Mouse (Mus musculus) forebrain, embryonic 11.5 days (tissue): ENCODE data around the gene Rnf166. TPM values are rescaled to one million over a fixed set of nuclear protein-coding genes. Genes with fewer than 3 reads are reported as not detected.

Source experiments
- ATAC-seq: fragments of 200-750 bp; cut with Nextera tagmentation; replicated peaks from 2 replicates; pipeline ENCODE4 v1.8.0; 2017; ENCODE audit warnings: moderate TSS enrichment; ENCODE audit not compliant: low FRiP score
- DNase-seq: peaks from one replicate; pipeline ENCODE4 v3.0.0-alpha.2; 2017; ENCODE audit warnings: low spot score
- H3K27ac ChIP-seq: fragments of 300-500 bp; sonication (generic); 2 replicates; pipeline ENCODE4 v1.5.1; 2014; ENCODE audit warnings: low read depth, low read length
- H3K27me3 ChIP-seq: fragments of 300-500 bp; sonication (generic); 2 replicates; pipeline ENCODE4 v1.6.1; 2014; ENCODE audit warnings: mild to moderate bottlenecking, low read length, mixed read lengths; ENCODE audit not compliant: control insufficient read depth, insufficient read depth
- H3K36me3 ChIP-seq: fragments of 300-500 bp; sonication (generic); 2 replicates; pipeline ENCODE4 v1.6.1; 2014; ENCODE audit warnings: mild to moderate bottlenecking, low read length, moderate library complexity, mixed read lengths; ENCODE audit not compliant: control insufficient read depth, insufficient read depth
- H3K4me1 ChIP-seq: fragments of 300-500 bp; sonication (generic); replicated peaks from 2 replicates; pipeline ENCODE4 v1.6.1; 2014; ENCODE audit warnings: low read length, mixed read lengths; ENCODE audit not compliant: control insufficient read depth, insufficient read depth
- H3K4me2 ChIP-seq: fragments of 300-500 bp; sonication (generic); 2 replicates; pipeline ENCODE4 v1.6.1; 2014; ENCODE audit warnings: low read depth, mild to moderate bottlenecking, low read length, moderate library complexity, mixed read lengths; ENCODE audit not compliant: severe bottlenecking
- H3K4me3 ChIP-seq: fragments of 300-500 bp; sonication (generic); 2 replicates; pipeline ENCODE4 v1.5.1; 2014; ENCODE audit warnings: low read depth, low read length
- H3K9ac ChIP-seq: fragments of 300-500 bp; sonication (generic); 2 replicates; pipeline ENCODE4 v1.6.1; 2014; ENCODE audit warnings: low read length
- H3K9me3 ChIP-seq: fragments of 300-500 bp; sonication (generic); 2 replicates; pipeline ENCODE4 v1.6.1; 2016; ENCODE audit warnings: low read length, mixed read lengths; ENCODE audit not compliant: control insufficient read depth
- WGBS: fragments of 180-500 bp; shearing (Covaris S2); extraction: QIAGEN DNeasy Blood & Tissue Kit; methylation state at CpG from one replicate; pipeline ENCODE4 v1.1.7; 2014; 5-methylcytosine and 5-hydroxymethylcytosine counted together
- polyA plus RNA-seq: library from polyadenylated mRNA; unstranded; fragments of >200 nt; fragmentation: Nextera tagmentation; extraction: Ambion mirVana; gene quantifications from 2 replicates; pipeline ENCODE4 v1.2.1, GENCODE M21; 2014

Rnf166 gene
- polyA plus RNA-seq = 31.2 and 36.0 TPM in 2 replicates

GRCm38 (mm10) chr8:122475580-122476320 lies at the start of gene Rnf166, which contains the start of gene Ctu2:
Gene Rnf166 (minus strand): TSS chr8:122476064.
Gene Ctu2 (plus strand): TSS chr8:122476143.
- peak within 1 kb of the TSS; percentile 74 for H3K4me2 ChIP-seq
- H3K9ac ChIP-seq = peak within 1 kb of the TSS; percentile 90
- peak; percentile 97 for DNase-seq
- peak; percentile 96 for ATAC-seq
- peak within 1 kb of the TSS; percentile 99 for H3K4me3 ChIP-seq
- no peaks in the 10 kb centered on the region; the same call in 1 of the 2 replicates for H3K36me3 ChIP-seq
- H3K27me3 ChIP-seq = no peaks in the 10 kb centered on the region
- H3K9me3 ChIP-seq = no peaks in the 10 kb centered on the region
- 0 out of 2 replicates have a peak within 1 kb of the TSS, but pooled peaks have one; percentile 6 for H3K27ac ChIP-seq
- WGBS = under 1% methylated on average over 101 of the region's 103 CpGs
- H3K4me1 ChIP-seq = peaks cover 10% of the 10 kb centered on the region

GRCm38 (mm10) chr8:122525004-122525403 lies 49.1 kb upstream of the Rnf166 start:
- Histone ChIP-seq H3K4me1 (peaks cover 16% of the 10 kb centered on the region), H3K27me3 (no peaks in the 10 kb centered on the region), H3K4me2 (no peak overlapping the region), H3K36me3 (no peaks in the 10 kb centered on the region), H3K4me3 (no peak overlapping the region), H3K9ac (no peak overlapping the region), H3K9me3 (no peaks in the 10 kb centered on the region), H3K27ac (no peak overlapping the region)
- WGBS = 81% methylated on average over 6 of the region's 6 CpGs
- DNase-seq (no peak), ATAC-seq (no peak)

- no peak overlapping the region for H3K9ac ChIP-seq
- no peak for DNase-seq
- no peaks in the 10 kb centered on the region for H3K27me3 ChIP-seq
- peaks cover 16% of the 10 kb centered on the region for H3K4me1 ChIP-seq
- 0 out of 2 replicates have a peak overlapping the region, but pooled peaks have one; percentile 36 for H3K4me2 ChIP-seq
- no peaks in the 10 kb centered on the region for H3K9me3 ChIP-seq
- WGBS = 75% methylated on average over 6 of the region's 6 CpGs
- ATAC-seq = no peak
- no peak overlapping the region for H3K4me3 ChIP-seq
- no peaks in the 10 kb centered on the region for H3K36me3 ChIP-seq
- no peak overlapping the region for H3K27ac ChIP-seq
Observed at GRCm38 (mm10) chr8:122524506-122524905, 48.6 kb upstream of the Rnf166 start.

GRCm38 (mm10) chr8:122523652-122524360 lies 47.9 kb upstream of the Rnf166 start:
- Histone ChIP-seq H3K4me1 (peaks cover 16% of the 10 kb centered on the region), H3K9ac (peak overlapping the region; percentile 12; the same call in 1 of the 2 replicates)
- 22% methylated on average over 23 of the region's 23 CpGs for WGBS

GRCm38 (mm10) chr8:122522796-122523651 lies 47.2 kb upstream of the Rnf166 start:
- Histone ChIP-seq H3K27ac (peak overlapping the region; percentile 28), H3K9me3 (no peaks in the 10 kb centered on the region), H3K9ac (peak overlapping the region; percentile 12; the same call in 1 of the 2 replicates), H3K27me3 (no peaks in the 10 kb centered on the region), H3K4me3 (no peak overlapping the region), H3K4me2 (peak overlapping the region; percentile 15; the same call in 1 of the 2 replicates), H3K4me1 (peaks cover 17% of the 10 kb centered on the region), H3K36me3 (no peaks in the 10 kb centered on the region)
- DNase-seq (no peak), ATAC-seq (no peak)
- 64% methylated on average over 14 of the region's 14 CpGs for WGBS

More at GRCm38 (mm10) chr8:122523652-122524360, 47.9 kb upstream of the Rnf166 start:
- DNase-seq (peak; percentile 78), ATAC-seq (0 out of 2 replicates have a peak, but pooled peaks have one; percentile 42)
- H3K36me3 ChIP-seq = no peaks in the 10 kb centered on the region
- H3K4me3 ChIP-seq = no peak overlapping the region
- no peaks in the 10 kb centered on the region for H3K27me3 ChIP-seq
- H3K9me3 ChIP-seq = no peaks in the 10 kb centered on the region
- peak overlapping the region; percentile 36 for H3K4me2 ChIP-seq
- peak overlapping the region; percentile 28; the same call in 1 of the 2 replicates for H3K27ac ChIP-seq

- no peak overlapping the region for H3K27ac ChIP-seq
Observed at GRCm38 (mm10) chr8:122520611-122521010, 44.7 kb upstream of the Rnf166 start.

GRCm38 (mm10) chr8:122517541-122518190 lies 41.8 kb upstream of the Rnf166 start:
- H3K4me3 ChIP-seq = no peak overlapping the region
- no peak for DNase-seq
- no peak for ATAC-seq
- 26% methylated on average over 6 of the region's 6 CpGs for WGBS
- peak overlapping the region; percentile 33 for H3K9ac ChIP-seq
- 0 out of 2 replicates have a peak overlapping the region, but pooled peaks have one; percentile 15 for H3K4me2 ChIP-seq
- no peaks in the 10 kb centered on the region for H3K9me3 ChIP-seq
- H3K27ac ChIP-seq = peak overlapping the region; percentile 41; the same call in 1 of the 2 replicates
- no peaks in the 10 kb centered on the region for H3K36me3 ChIP-seq
- H3K4me1 ChIP-seq = peaks cover 9% of the 10 kb centered on the region
- H3K27me3 ChIP-seq = no peaks in the 10 kb centered on the region

More at GRCm38 (mm10) chr8:122520611-122521010, 44.7 kb upstream of the Rnf166 start:
- DNase-seq (no peak), ATAC-seq (no peak)
- no peaks in the 10 kb centered on the region for H3K9me3 ChIP-seq
- 83% methylated on average over 11 of the region's 11 CpGs for WGBS
- H3K4me3 ChIP-seq = no peak overlapping the region
- no peaks in the 10 kb centered on the region for H3K36me3 ChIP-seq
- no peaks in the 10 kb centered on the region for H3K27me3 ChIP-seq
- H3K4me1 ChIP-seq = peaks cover 25% of the 10 kb centered on the region
- H3K9ac ChIP-seq = no peak overlapping the region
- no peak overlapping the region for H3K4me2 ChIP-seq
